Mouse (Mus musculus) embryo, embryonic 11 days (tissue): ENCODE measurements around the gene Olfr1049.
"Not testable (repeated sequence)": the region's sequence is repeated elsewhere in the genome, so short reads cannot be mapped to it uniquely, and the experiment has no call there.

ENCODE experiments used
- DNase-seq: peaks from one replicate; pipeline ENCODE4 v3.0.0-alpha.2; 2015

The Olfr1049 gene

DNA sequence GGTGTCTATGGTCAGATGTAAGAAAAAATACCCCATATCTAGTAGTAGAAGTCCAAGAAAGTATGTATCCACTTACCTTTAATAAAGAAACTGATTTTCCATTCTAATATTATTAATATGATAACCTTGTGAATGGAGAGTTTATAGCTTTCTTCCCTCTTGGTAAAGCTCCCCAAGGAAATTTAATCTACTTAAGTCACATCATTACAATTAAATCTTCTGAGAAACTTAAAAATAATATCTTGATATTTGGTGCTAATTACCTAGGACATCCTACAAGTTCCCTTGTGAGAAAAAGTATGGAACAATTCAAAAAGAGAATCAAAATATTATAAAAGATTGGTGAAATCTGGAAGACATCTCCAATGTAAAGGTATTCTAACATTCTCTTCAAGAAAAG is at the start of gene Olfr1049:
Gene Olfr1049, minus strand, starts transcription at position 101 of the 400 bp plus-strand sequence.
- not testable (repeated sequence) for DNase-seq

DNA sequence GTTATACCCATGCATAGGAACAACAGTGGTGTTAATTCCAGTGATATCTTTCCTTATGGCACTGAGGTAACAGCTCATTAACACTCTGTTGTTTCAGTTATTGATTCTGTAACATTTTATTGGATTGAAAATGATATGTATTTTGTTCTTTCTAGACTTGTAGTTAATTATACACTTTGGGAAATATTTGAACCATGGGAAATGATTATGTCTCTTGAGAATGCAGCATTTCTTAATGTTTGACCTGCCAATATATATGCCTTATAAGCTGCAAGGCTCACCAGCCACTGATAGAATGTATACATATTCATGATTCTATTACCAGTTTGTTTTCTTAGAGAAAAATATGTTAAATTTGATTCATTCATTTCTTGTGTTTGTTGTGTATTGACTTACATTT is 34.0 kb upstream of the Olfr1049 start, which contains the start of gene Olfr1052:
Gene Olfr1052, plus strand, starts transcription at position 301 of the 400 bp plus-strand sequence.
- no peak for DNase-seq

DNA sequence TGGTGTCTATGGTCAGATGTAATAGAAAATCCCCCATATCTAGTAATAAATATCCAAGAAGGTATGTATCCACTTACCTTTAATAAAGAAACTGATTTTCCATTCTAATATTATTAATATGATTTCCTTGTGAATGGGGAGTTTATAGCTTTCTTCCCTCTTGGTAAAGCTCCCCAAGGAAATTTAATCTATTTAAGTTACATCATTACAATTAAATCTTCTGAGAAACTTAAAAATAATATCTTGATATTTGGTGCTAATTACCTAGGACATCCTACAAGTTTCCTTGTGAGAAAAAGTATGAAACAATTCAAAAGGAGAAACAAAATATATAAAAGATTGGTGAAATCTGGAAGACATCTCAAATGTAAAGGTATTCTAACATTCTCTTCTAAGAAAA is 20.9 kb upstream of the Olfr1049 start, which contains the start of gene Olfr1051:
Gene Olfr1051, minus strand, starts transcription at position 101 of the 400 bp plus-strand sequence.
- not testable (repeated sequence) for DNase-seq

DNA sequence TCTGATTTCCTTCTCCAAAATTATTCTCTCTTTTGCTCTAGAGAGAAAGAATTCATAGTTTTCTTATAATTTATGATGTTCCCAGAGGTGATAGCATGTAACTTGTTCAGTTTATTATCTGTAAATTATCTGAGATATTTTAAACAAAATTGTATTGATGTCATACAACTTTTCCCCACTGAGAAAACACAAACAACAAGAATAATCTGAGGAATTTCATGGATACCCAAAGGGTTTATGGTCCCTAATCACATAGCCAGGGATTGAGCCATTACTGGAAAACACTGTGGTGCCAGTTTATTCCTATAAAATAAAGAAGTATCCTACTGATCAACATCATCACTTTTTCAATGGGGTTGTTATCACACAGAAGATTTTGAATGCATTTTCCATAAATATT is 17.9 kb downstream of the Olfr1049 start, which contains the start of gene Olfr1048:
Gene Olfr1048, minus strand, starts transcription at position 101 of the 400 bp plus-strand sequence.
- no peak for DNase-seq

DNA sequence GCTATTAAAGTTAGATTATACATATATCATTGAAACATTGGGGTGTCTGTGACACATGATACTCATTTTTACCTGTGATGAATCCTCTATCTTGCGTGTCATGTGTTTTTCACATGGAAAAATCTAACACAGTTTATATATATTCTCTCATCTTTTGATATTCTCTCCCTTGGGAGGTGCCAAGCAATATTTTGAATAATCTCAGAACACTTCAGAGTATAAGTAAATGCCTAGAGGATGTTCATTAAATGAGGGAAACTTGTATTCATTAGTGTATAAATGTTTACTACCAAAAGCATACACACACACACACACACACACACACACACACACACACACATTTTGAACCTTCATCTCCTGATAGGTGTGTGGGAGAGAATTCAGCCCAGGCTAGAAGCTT is 26.8 kb downstream of the Olfr1049 start, which contains the start of gene Olfr1047:
Gene Olfr1047, minus strand, starts transcription at position 101 of the 400 bp plus-strand sequence.
- no peak for DNase-seq

DNA sequence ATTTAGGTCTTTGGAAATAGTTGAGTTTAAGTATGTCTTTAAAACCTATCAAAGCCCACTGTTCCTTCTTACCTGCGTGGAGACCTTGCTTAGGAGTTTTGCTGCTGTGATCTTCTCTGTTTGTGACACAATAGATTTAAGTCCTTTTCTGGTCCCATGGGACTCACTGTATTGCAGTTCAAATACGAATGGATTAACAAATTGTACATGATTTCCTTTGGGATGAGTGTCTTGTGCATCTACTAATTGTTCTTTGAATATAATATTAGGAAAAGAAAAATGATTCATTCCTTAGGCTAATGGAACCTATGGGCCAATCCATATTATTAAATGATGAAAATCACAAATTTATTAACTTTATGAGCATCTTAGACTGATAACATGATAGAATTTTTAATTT is 38.9 kb downstream of the Olfr1049 start, which contains the start of gene Olfr1046:
Gene Olfr1046, minus strand, starts transcription at position 101 of the 400 bp plus-strand sequence.
- DNase-seq: no peak
